Mouse (Mus musculus): ENCODE data around the gene Rnf208.
A peak's percentile ranks its signal among the peaks of the same experiment; 100 is the strongest.

Rnf208 gene

GRCm38 (mm10) chr2:25242101-25242506 lies at the start of gene Rnf208, which contains the start of gene Cysrt1:
Rnf208 (plus strand) TSS chr2:25242255.
Cysrt1 (minus strand) TSS chr2:25242452.
- DNase-seq: no peak

- DNase-seq: peak; percentile 82
Measured at GRCm38 (mm10) chr2:25193330-25193770, 48.7 kb upstream of the Rnf208 start.

- DNase-seq: no peak
Measured at GRCm38 (mm10) chr2:25194006-25194405, 48.0 kb upstream of the Rnf208 start.

- no peak for DNase-seq
Measured at GRCm38 (mm10) chr2:25194486-25195171, 47.4 kb upstream of the Rnf208 start.

GRCm38 (mm10) chr2:25195211-25196156 lies 46.6 kb upstream of the Rnf208 start:
- no peak for DNase-seq

- peak; percentile 67 for DNase-seq
Measured at GRCm38 (mm10) chr2:25196172-25196954, 45.7 kb upstream of the Rnf208 start, which contains the start of gene Tor4a. Tor4a (minus strand) TSS chr2:25196886.

GRCm38 (mm10) chr2:25197191-25197590 lies 44.9 kb upstream of the Rnf208 start:
- DNase-seq: no peak

- DNase-seq: no peak
Measured at GRCm38 (mm10) chr2:25197946-25198345, 44.1 kb upstream of the Rnf208 start.

- DNase-seq: no peak
Measured at GRCm38 (mm10) chr2:25200631-25201030, 41.4 kb upstream of the Rnf208 start.

- DNase-seq: no peak
Measured at GRCm38 (mm10) chr2:25203631-25204214, 38.3 kb upstream of the Rnf208 start.

GRCm38 (mm10) chr2:25207593-25207992 lies 34.5 kb upstream of the Rnf208 start:
- DNase-seq: no peak

GRCm38 (mm10) chr2:25210686-25211085 lies 31.4 kb upstream of the Rnf208 start:
- no peak for DNase-seq

- DNase-seq: peak; percentile 86
Measured at GRCm38 (mm10) chr2:25211121-25211670, 30.9 kb upstream of the Rnf208 start, which contains the start of gene Nelfb. Nelfb (minus strand) TSS chr2:25211489.

- no peak for DNase-seq
Measured at GRCm38 (mm10) chr2:25213266-25213865, 28.7 kb upstream of the Rnf208 start.

- DNase-seq: no peak
Measured at GRCm38 (mm10) chr2:25214444-25214843, 27.6 kb upstream of the Rnf208 start, which contains the start of gene Stpg3. Stpg3 (minus strand) TSS chr2:25214637.

- no peak for DNase-seq
Measured at GRCm38 (mm10) chr2:25217666-25218065, 24.4 kb upstream of the Rnf208 start.

GRCm38 (mm10) chr2:25218445-25218844 lies 23.6 kb upstream of the Rnf208 start, which contains the start of gene Fam166a:
Fam166a (plus strand) TSS chr2:25218745.
- no peak for DNase-seq

GRCm38 (mm10) chr2:25221331-25221772 lies 20.7 kb upstream of the Rnf208 start:
- no peak for DNase-seq

- DNase-seq: peak; percentile 83
Measured at GRCm38 (mm10) chr2:25223681-25224491, 18.2 kb upstream of the Rnf208 start.

- no peak for DNase-seq
Measured at GRCm38 (mm10) chr2:25224492-25224765, 17.6 kb upstream of the Rnf208 start, which contains the start of gene Tubb4b. Tubb4b (minus strand) TSS chr2:25224702.

All from layer of hippocampus, adult 9-11 months (tissue).